Mouse (Mus musculus) mouse trophoblast stem cell (cell line): Measurements from ENCODE around the gene Tmem268.

Experiments
- in situ Hi-C, 2 experiments: fragments of 300-500 bp; cut with MseI, MboI; formaldehyde crosslinking; loops; 2 replicates in 1 of 2; 3 replicates in 1 of 2; pipeline ENCODE4 v1.15.1; 2025

The Tmem268 gene

GRCm38 (mm10) chr4:63600786-63601185, 42.2 kb downstream of the Tmem268 start:
- in situ Hi-C loops: no loop called here

GRCm38 (mm10) chr4:63601263-63601662, 42.7 kb downstream of the Tmem268 start:
- in situ Hi-C loops: no loop called here

GRCm38 (mm10) chr4:63604945-63605344, 46.4 kb downstream of the Tmem268 start, which contains the start of gene Gm11213:
TSS of gene Gm11213 (minus strand) at chr4:63605261.
- in situ Hi-C loops: no loop called here

GRCm38 (mm10) chr4:63605545-63605944, 47.0 kb downstream of the Tmem268 start:
- in situ Hi-C loops: no loop called here

- in situ Hi-C loops: no loop called here
These were observed 47.4 kb downstream of the Tmem268 start for GRCm38 (mm10) chr4:63605968-63606367.

- in situ Hi-C loops: no loop called here
These were observed 49.8 kb downstream of the Tmem268 start for GRCm38 (mm10) chr4:63608391-63608790.

GRCm38 (mm10) chr4:63621861-63622260, 63.3 kb downstream of the Tmem268 start:
- in situ Hi-C loops: no loop called here

GRCm38 (mm10) chr4:63622378-63622835, 63.8 kb downstream of the Tmem268 start, which contains the start of gene Tex48:
TSS of gene Tex48 (minus strand) at chr4:63622428.
- in situ Hi-C loops: no loop called here

- in situ Hi-C loops: no loop called here
These were observed 67.0 kb downstream of the Tmem268 start for GRCm38 (mm10) chr4:63625563-63626080.

GRCm38 (mm10) chr4:63627111-63627510, 68.5 kb downstream of the Tmem268 start:
- in situ Hi-C loops: no loop called here

- in situ Hi-C loops: no loop called here
These were observed 74.6 kb downstream of the Tmem268 start for GRCm38 (mm10) chr4:63633181-63633580.
